ENCODE assay signal across 8 mouse cellular contexts in the genomic region with DNA sequence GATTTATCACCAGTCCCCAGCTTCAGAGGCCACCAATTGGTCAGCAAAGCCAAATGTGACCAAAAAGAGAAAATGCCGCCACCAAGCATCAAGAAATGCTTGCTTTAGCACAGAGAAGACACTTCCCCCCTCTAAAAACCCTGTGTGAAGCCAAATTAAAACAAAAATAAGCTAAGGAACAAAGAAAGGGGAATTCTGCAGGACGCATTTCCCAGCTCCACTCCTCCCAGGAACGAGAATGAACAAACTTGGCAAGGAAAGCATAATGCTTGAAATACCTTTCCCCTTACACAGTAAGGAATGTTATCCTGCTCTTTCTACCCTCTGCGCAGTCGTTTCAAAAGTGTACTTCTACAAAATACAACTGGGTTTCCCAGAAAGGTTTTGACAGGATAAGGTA. TPM values are rescaled to one million over a fixed set of nuclear protein-coding genes. Genes with fewer than 3 reads are reported as not detected.
A peak's percentile ranks its signal among the peaks of the same experiment; 100 is the strongest.
DNase-seq lines count a peak whose midpoint lies in the region; ATAC-seq and TF ChIP-seq lines count a peak whose summit lies in the region.

No protein-coding gene starts in this region.

- peak overlapping the region; percentile 56 for H3K4me3 ChIP-seq in embryonic fibroblast, embryonic 13.5 days (ENCODE audit: insufficient read depth, low read length)
- no peak overlapping the region for H3K4me3 ChIP-seq in hindbrain, embryonic 14.5 days (replicated peaks; ENCODE audit: low read length)

- H3K27ac ChIP-seq in embryonic fibroblast, embryonic 13.5 days (ENCODE audit: insufficient read depth, low read length): peak overlapping the region; percentile 99
- no peak overlapping the region for H3K27ac ChIP-seq in hindbrain, embryonic 14.5 days

- 0 out of 2 replicates have a peak, but pooled peaks have one; percentile 27 for TF ChIP-seq POLR2A in embryonic fibroblast, embryonic 13.5 days (IDR thresholded peaks at IDR 0.05; ENCODE audit: low read depth, low read length)

- H3K9ac ChIP-seq in hindbrain, embryonic 14.5 days: peak overlapping the region; percentile 90; the same call in 1 of the 2 replicates

- peaks cover 24% of the 10 kb centered on the region for H3K36me3 ChIP-seq in hindbrain, embryonic 14.5 days (replicated peaks; ENCODE audit: control insufficient read depth, insufficient read depth)

- no peak for TF ChIP-seq CTCF in embryonic fibroblast, embryonic 13.5 days (IDR thresholded peaks at IDR 0.05; ENCODE audit: borderline replicate concordance, insufficient read depth, low read length)

- peak overlapping the region; percentile 69 for H3K4me2 ChIP-seq in hindbrain, embryonic 14.5 days (replicated peaks)

- H3K9me3 ChIP-seq in hindbrain, embryonic 14.5 days (ENCODE audit: control insufficient read depth, low read length): no peaks in the 10 kb centered on the region

- H3K27me3 ChIP-seq in hindbrain, embryonic 14.5 days (ENCODE audit: control insufficient read depth, insufficient read depth, low read length): no peaks in the 10 kb centered on the region

- H3K4me1 ChIP-seq in embryonic fibroblast, embryonic 13.5 days (ENCODE audit: control insufficient read depth, insufficient read depth, low read length): peaks cover 8% of the 10 kb centered on the region
- H3K4me1 ChIP-seq in hindbrain, embryonic 14.5 days (replicated peaks; ENCODE audit: control insufficient read depth, insufficient read depth, low read length): peaks cover 20% of the 10 kb centered on the region

- WGBS in hindbrain, embryonic 14.5 days: 45% methylated on average over 5 of the region's 5 CpGs

- peak; percentile 90 for DNase-seq in Muller cell, postnatal 12 days (ENCODE audit: inconsistent ontology term)
- DNase-seq in hindbrain, embryonic 14.5 days (ENCODE audit: low spot score): no peak
- peak; percentile 21 for DNase-seq in lung, postnatal 14 days
- no peak for DNase-seq in urinary bladder, postnatal 25 days (ENCODE audit: low spot score)
- no peak for DNase-seq in thymus, postnatal 36 days
- DNase-seq in thymus, postnatal 25 days: no peak
- no peak for DNase-seq in embryo, embryonic 11 days

- ATAC-seq in hindbrain, embryonic 14.5 days (ENCODE audit: low FRiP score): no peak

RNA-seq across cellular contexts. Expression of a gene that starts 2.1 kb away (rescaled TPM):
- polyA plus RNA-seq in embryonic fibroblast, embryonic 13.5 days (2011; ENCODE audit: insufficient read length, low read depth, missing spikeins): 95.9 and 98.3 TPM in 2 replicates
- 87.0 and 103 TPM in 2 replicates for polyA plus RNA-seq in hindbrain, embryonic 14.5 days (2014; fragmentation: Nextera tagmentation; extraction: Ambion mirVana)

RNA-seq across cellular contexts. Expression of a gene that starts 20.5 kb away (rescaled TPM):
- not detected in 2 replicates for polyA plus RNA-seq in embryonic fibroblast, embryonic 13.5 days (2011; ENCODE audit: insufficient read length, low read depth, missing spikeins)
- not detected in 2 replicates for polyA plus RNA-seq in hindbrain, embryonic 14.5 days (2014; fragmentation: Nextera tagmentation; extraction: Ambion mirVana)

RNA-seq across cellular contexts. Expression of a gene that starts 36.0 kb away (rescaled TPM):
- 0.30 TPM in 1 of 2 replicates, not detected in the other for polyA plus RNA-seq in embryonic fibroblast, embryonic 13.5 days (2011; ENCODE audit: insufficient read length, low read depth, missing spikeins)
- not detected in 2 replicates for polyA plus RNA-seq in hindbrain, embryonic 14.5 days (2014; fragmentation: Nextera tagmentation; extraction: Ambion mirVana)

Comparison
In these comparisons a context has a peak if more than half of its experiments do, and no peak if none do; other contexts are left out.
1. DNase-seq: peak in Muller cell, postnatal 12 days (single experiment) and lung, postnatal 14 days (single experiment); none in hindbrain, embryonic 14.5 days (single experiment), urinary bladder, postnatal 25 days (single experiment), thymus, postnatal 36 days (0 of 2), thymus, postnatal 25 days (single experiment) and embryo, embryonic 11 days (single experiment).